Mouse (Mus musculus): ENCODE results near the gene Tmem30c. TPM values are rescaled to one million over a fixed set of nuclear protein-coding genes. Genes with fewer than 3 reads are reported as not detected.

Gene Tmem30c
- polyA plus RNA-seq, 1 experiment from 2014 or later: 0.24 TPM

- no peak overlapping the region for H3K27ac ChIP-seq (ENCODE audit: low read depth, low read length)
- H3K9me3 ChIP-seq (ENCODE audit: control insufficient read depth, low read length): no peaks in the 10 kb centered on the region
- no peaks in the 10 kb centered on the region for H3K4me1 ChIP-seq (replicated peaks; ENCODE audit: control insufficient read depth, insufficient read depth, low read length)
- no peak overlapping the region for H3K4me2 ChIP-seq (ENCODE audit: low read depth, low read length, severe bottlenecking)
- DNase-seq (ENCODE audit: low spot score) (no peak), ATAC-seq (replicated peaks; ENCODE audit: low FRiP score) (no peak)
- no peak overlapping the region for H3K9ac ChIP-seq (ENCODE audit: low read length)
- no peaks in the 10 kb centered on the region for H3K36me3 ChIP-seq (ENCODE audit: control insufficient read depth, insufficient read depth, low read length)
- WGBS: 83% methylated on average over 6 of the region's 6 CpGs
- no peaks in the 10 kb centered on the region for H3K27me3 ChIP-seq (ENCODE audit: control insufficient read depth, insufficient read depth, low read length)
- H3K4me3 ChIP-seq (ENCODE audit: low read depth, low read length): no peak overlapping the region
These were observed 12.8 kb upstream of the Tmem30c start for GRCm38 (mm10) chr16:57305463-57305862.

DNA sequence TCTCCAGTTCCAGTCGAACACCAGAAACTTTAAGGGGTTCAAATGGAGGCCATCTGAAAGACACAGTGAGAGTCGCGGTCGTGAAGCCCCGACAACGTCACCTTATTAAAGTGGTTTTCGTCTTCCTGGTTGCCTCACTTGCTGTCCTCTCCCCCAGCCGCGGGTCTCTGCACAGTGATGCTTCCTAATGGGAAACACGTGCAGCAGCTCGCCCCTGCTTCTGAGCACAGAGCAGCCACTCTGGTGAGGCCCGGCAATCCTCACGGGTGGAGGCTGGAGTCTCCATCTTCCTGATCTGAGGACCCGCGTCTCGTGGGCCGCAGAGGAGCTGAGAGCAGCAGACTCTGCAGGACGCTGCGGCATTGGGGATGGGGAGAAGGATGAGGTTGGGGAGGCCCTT is 11.1 kb upstream of the Tmem30c start:
- ATAC-seq (replicated peaks; ENCODE audit: low FRiP score) (no peak), DNase-seq (ENCODE audit: low spot score) (peak; percentile 61)
- no peaks in the 10 kb centered on the region for H3K27me3 ChIP-seq (ENCODE audit: control insufficient read depth, insufficient read depth, low read length)
- H3K4me3 ChIP-seq (ENCODE audit: low read depth, low read length): no peak overlapping the region
- H3K4me1 ChIP-seq (replicated peaks; ENCODE audit: control insufficient read depth, insufficient read depth, low read length): no peaks in the 10 kb centered on the region
- H3K9ac ChIP-seq (ENCODE audit: low read length): no peak overlapping the region
- H3K36me3 ChIP-seq (ENCODE audit: control insufficient read depth, insufficient read depth, low read length): no peaks in the 10 kb centered on the region
- 68% methylated on average over 19 of the region's 19 CpGs for WGBS
- no peak overlapping the region for H3K4me2 ChIP-seq (ENCODE audit: low read depth, low read length, severe bottlenecking)
- H3K27ac ChIP-seq (ENCODE audit: low read depth, low read length): no peak overlapping the region
- H3K9me3 ChIP-seq (ENCODE audit: control insufficient read depth, low read length): no peaks in the 10 kb centered on the region

DNA sequence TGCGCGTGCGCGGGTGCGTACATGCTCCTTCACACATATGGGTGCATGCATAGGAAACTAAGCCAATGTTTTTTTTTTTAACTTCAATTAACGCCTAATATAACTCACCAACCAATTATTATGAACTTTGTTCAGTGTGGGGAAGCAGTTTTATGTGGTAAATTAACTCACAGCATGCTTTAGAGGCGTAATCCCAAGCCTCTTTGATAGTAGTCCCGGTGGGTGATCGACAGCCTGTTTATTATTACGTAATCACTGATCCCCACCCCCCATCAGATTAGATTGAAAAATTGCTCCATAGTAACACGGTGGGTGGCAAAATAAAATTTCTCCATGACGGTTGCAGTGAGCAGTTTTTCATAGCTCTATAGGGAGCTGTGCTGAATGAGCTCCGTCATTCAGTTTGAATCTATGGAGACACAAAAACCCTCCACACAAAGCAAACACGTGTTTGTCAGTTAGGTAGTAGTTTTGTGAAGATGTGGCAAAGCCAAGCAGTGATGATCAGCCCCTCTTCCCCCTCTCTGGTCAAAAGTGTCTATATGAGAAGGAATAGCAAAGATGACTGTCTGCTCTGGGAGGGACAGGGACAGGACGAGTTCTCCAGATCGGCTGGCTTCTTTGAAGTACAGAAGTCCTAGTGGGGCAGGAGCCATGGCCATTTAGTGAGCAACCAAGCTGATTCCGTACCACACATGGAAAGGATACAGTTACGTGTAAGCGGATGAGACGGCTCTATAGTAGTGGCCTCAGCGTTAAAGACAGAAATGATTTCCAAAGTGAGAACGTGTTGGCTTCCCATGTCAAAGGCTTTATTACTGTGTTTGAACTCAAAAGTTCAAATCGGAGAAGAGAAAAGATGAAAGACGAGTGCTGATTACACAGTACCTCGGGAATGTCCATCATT is 10.4 kb upstream of the Tmem30c start:
- Histone ChIP-seq H3K27me3 (ENCODE audit: control insufficient read depth, insufficient read depth, low read length) (no peaks in the 10 kb centered on the region), H3K27ac (ENCODE audit: low read depth, low read length) (no peak overlapping the region), H3K36me3 (ENCODE audit: control insufficient read depth, insufficient read depth, low read length) (no peaks in the 10 kb centered on the region), H3K9ac (ENCODE audit: low read length) (no peak overlapping the region), H3K4me1 (replicated peaks; ENCODE audit: control insufficient read depth, insufficient read depth, low read length) (no peaks in the 10 kb centered on the region), H3K4me3 (ENCODE audit: low read depth, low read length) (no peak overlapping the region), H3K9me3 (ENCODE audit: control insufficient read depth, low read length) (no peaks in the 10 kb centered on the region), H3K4me2 (ENCODE audit: low read depth, low read length, severe bottlenecking) (no peak overlapping the region)
- 79% methylated on average over 25 of the region's 25 CpGs for whole genome bisulfite sequencing
- no peak for DNase-seq (ENCODE audit: low spot score)
- 0 out of 2 replicates have a peak, but pooled peaks have one; percentile 21 for ATAC-seq (replicated peaks; ENCODE audit: low FRiP score)

DNA sequence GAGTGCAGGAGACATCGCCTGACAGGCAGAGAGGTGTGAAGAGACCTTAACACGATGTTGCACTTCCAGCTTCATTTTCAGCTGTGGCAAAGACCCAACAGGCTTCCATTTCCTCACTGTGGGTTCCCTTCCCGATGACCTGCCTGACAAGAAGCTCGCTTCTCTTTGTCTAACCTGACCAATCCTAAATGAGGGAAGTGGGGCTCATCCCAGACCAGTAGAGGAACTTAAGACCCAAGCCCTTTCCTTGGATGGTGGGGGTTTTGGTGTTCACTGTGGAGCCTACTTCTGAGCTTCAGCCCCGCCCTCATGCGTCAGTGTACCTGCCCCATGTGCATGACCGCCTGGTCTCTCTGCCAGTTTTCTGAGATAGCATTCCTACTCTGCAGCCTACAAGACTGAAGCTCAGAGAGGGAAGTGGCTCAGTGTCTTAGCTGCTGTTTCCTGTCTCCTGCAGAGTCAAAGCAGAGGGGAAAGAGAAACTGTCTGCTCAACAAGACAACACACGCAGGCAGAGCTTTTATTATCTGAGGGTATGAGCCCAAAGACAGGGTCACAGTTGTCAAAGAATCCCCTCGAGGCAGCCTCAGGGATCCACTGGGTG is 8.9 kb upstream of the Tmem30c start:
- 80% methylated on average over 9 of the region's 9 CpGs for WGBS
- Histone ChIP-seq H3K4me3 (ENCODE audit: low read depth, low read length) (no peak overlapping the region), H3K4me1 (replicated peaks; ENCODE audit: control insufficient read depth, insufficient read depth, low read length) (no peaks in the 10 kb centered on the region), H3K36me3 (ENCODE audit: control insufficient read depth, insufficient read depth, low read length) (no peaks in the 10 kb centered on the region), H3K4me2 (ENCODE audit: low read depth, low read length, severe bottlenecking) (no peak overlapping the region), H3K27me3 (ENCODE audit: control insufficient read depth, insufficient read depth, low read length) (no peaks in the 10 kb centered on the region), H3K27ac (ENCODE audit: low read depth, low read length) (no peak overlapping the region), H3K9me3 (ENCODE audit: control insufficient read depth, low read length) (no peaks in the 10 kb centered on the region), H3K9ac (ENCODE audit: low read length) (no peak overlapping the region)
- ATAC-seq (replicated peaks; ENCODE audit: low FRiP score) (no peak), DNase-seq (ENCODE audit: low spot score) (no peak)

DNA sequence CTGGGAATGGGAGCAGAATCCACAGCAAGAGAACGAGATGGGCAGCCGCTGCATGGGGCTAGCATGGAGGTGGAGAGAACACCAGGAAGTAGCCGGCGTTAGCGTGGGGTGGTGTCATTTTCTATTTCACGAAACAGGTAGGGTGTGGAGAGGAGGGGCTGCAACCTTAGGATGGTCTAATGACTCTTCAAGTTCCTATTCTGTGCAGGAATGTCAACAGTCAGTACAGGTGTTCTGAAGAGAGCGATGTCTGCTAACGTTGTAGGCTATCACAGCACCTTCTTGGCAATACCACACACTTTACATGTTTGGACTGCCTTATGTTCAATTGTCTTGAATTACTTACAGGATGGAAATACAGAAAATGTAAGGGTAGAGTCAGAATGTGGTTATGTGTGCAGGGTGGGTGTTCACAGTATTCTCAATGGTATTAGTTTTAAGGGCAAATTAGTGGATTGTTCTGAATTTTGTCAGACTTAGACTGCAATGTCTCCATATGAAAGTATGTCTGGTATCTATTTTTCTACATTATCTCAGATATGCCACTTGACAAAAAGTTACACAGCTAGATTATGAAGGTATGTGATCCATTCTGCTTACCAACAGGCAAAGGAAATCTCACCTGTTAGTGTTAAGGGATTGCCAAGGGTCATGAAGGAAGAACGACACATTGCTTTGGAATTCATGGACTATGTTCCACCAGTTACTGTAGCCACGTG is 2.7 kb upstream of the Tmem30c start:
- no peak overlapping the region for H3K27ac ChIP-seq (ENCODE audit: low read depth, low read length)
- H3K27me3 ChIP-seq (ENCODE audit: control insufficient read depth, insufficient read depth, low read length): no peaks in the 10 kb centered on the region
- H3K9ac ChIP-seq (ENCODE audit: low read length): no peak overlapping the region
- H3K4me2 ChIP-seq (ENCODE audit: low read depth, low read length, severe bottlenecking): no peak overlapping the region
- ATAC-seq (replicated peaks; ENCODE audit: low FRiP score): no peak
- H3K36me3 ChIP-seq (ENCODE audit: control insufficient read depth, insufficient read depth, low read length): no peaks in the 10 kb centered on the region
- WGBS: 85% methylated on average over 10 of the region's 10 CpGs
- no peak for DNase-seq (ENCODE audit: low spot score)
- H3K4me3 ChIP-seq (ENCODE audit: low read depth, low read length): no peak overlapping the region
- no peaks in the 10 kb centered on the region for H3K9me3 ChIP-seq (ENCODE audit: control insufficient read depth, low read length)
- no peaks in the 10 kb centered on the region for H3K4me1 ChIP-seq (replicated peaks; ENCODE audit: control insufficient read depth, insufficient read depth, low read length)

DNA sequence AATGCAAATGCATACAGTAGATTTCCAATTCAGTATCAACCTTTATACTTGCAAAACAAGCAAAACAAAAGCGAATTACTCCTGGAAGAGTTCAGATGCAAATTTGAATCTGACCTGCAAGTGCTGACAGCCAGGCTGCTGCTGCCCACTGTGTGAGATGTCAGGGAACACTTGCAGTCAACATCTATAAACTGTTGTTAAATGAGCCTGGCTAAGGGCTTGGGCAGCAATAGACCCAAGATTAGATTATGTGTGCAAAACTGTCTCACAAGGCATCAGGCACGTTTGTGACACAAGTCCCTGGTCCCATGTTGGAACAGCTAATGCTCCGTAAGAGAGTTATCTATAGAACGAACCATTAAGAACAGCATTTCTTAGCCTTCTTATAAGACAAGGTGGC is 369 bp downstream of the Tmem30c start:
- Histone ChIP-seq H3K27ac (ENCODE audit: low read depth, low read length) (no peak overlapping the region), H3K4me2 (ENCODE audit: low read depth, low read length, severe bottlenecking) (no peak overlapping the region), H3K9ac (ENCODE audit: low read length) (no peak overlapping the region), H3K36me3 (ENCODE audit: control insufficient read depth, insufficient read depth, low read length) (no peaks in the 10 kb centered on the region), H3K27me3 (ENCODE audit: control insufficient read depth, insufficient read depth, low read length) (no peaks in the 10 kb centered on the region), H3K9me3 (ENCODE audit: control insufficient read depth, low read length) (no peaks in the 10 kb centered on the region), H3K4me1 (replicated peaks; ENCODE audit: control insufficient read depth, insufficient read depth, low read length) (no peaks in the 10 kb centered on the region), H3K4me3 (ENCODE audit: low read depth, low read length) (no peak overlapping the region)
- WGBS: 62% methylated on average over 4 of the region's 4 CpGs
- DNase-seq (ENCODE audit: low spot score): no peak
- no peak for ATAC-seq (replicated peaks; ENCODE audit: low FRiP score)

DNA sequence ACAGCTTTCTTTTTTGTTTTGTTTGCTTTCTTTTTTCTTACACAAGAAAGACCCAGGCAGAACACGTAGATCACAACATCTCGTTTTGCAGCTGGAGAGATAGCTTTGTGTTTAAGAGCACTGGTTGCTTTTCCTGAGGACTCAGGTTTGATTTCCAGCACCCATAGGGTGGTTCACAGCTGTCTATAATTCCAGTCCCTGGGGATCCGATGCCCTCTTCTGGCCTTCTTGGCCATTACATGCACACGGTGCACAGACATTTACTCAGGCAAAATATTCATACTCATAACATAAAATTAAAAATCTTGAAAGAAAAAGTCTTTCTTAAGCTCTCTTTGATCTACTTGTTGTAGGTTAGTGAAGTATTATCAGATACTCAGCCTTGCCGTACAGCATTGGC is 969 bp downstream of the Tmem30c start:
- no peak overlapping the region for H3K27ac ChIP-seq (ENCODE audit: low read depth, low read length)
- H3K4me2 ChIP-seq (ENCODE audit: low read depth, low read length, severe bottlenecking): no peak overlapping the region
- H3K36me3 ChIP-seq (ENCODE audit: control insufficient read depth, insufficient read depth, low read length): no peaks in the 10 kb centered on the region
- H3K9me3 ChIP-seq (ENCODE audit: control insufficient read depth, low read length): no peaks in the 10 kb centered on the region
- H3K4me3 ChIP-seq (ENCODE audit: low read depth, low read length): no peak overlapping the region
- DNase-seq (ENCODE audit: low spot score): no peak
- no peaks in the 10 kb centered on the region for H3K4me1 ChIP-seq (replicated peaks; ENCODE audit: control insufficient read depth, insufficient read depth, low read length)
- H3K9ac ChIP-seq (ENCODE audit: low read length): no peak overlapping the region
- 91% methylated on average over 5 of the region's 5 CpGs for WGBS
- ATAC-seq (replicated peaks; ENCODE audit: low FRiP score): no peak
- no peaks in the 10 kb centered on the region for H3K27me3 ChIP-seq (ENCODE audit: control insufficient read depth, insufficient read depth, low read length)

GRCm38 (mm10) chr16:57281417-57281816 is 11.2 kb downstream of the Tmem30c start:
- Histone ChIP-seq H3K27ac (ENCODE audit: low read depth, low read length) (no peak overlapping the region), H3K27me3 (ENCODE audit: control insufficient read depth, insufficient read depth, low read length) (no peaks in the 10 kb centered on the region), H3K4me3 (ENCODE audit: low read depth, low read length) (no peak overlapping the region), H3K4me1 (replicated peaks; ENCODE audit: control insufficient read depth, insufficient read depth, low read length) (no peaks in the 10 kb centered on the region), H3K9ac (ENCODE audit: low read length) (no peak overlapping the region), H3K4me2 (ENCODE audit: low read depth, low read length, severe bottlenecking) (no peak overlapping the region), H3K36me3 (ENCODE audit: control insufficient read depth, insufficient read depth, low read length) (no peaks in the 10 kb centered on the region), H3K9me3 (ENCODE audit: control insufficient read depth, low read length) (no peaks in the 10 kb centered on the region)
- DNase-seq (ENCODE audit: low spot score) (no peak), ATAC-seq (replicated peaks; ENCODE audit: low FRiP score) (no peak)
- WGBS: 78% methylated on average over 8 of the region's 8 CpGs

Data from forebrain, embryonic 11.5 days (tissue).